Comparison of ENCODE assay signal across 8 mouse cellular contexts in the genomic region with DNA sequence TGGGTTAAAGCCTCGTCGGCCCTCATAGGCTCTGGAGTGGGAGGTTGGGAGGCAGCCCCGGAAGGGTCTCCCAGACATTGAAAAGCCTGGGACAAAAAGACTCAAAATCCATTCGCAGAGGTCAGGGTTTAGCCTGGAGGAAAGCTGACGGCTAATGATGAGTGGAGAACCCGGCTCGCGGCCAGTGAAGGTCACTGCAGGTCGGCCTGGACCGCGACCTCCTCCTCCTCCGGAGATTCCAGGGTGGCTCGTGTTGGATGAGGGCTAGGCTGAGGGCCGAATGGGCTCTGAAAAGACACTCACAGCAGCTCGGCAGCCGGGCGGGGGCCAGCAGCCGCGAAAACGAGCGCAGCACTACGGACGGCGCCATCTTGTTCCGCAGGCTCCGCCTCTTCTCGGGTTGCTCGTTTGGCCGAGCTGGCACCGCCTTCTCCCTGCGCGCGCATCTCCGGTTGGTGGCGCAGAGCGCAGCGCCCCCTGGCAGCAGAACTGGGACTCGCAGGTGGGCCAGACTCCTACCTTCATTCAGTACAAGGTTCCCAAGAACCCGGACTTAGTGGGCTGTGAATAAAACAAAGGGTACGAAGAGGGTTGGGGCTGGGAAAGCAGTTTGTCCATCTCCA. TPM values are rescaled to one million over a fixed set of nuclear protein-coding genes. Genes with fewer than 3 reads are reported as not detected.
A peak's percentile ranks its signal among the peaks of the same experiment; 100 is the strongest.
DNase-seq lines count a peak whose midpoint lies in the region; ATAC-seq lines count a peak whose summit lies in the region.

Gene Ndufc1 (minus strand): TSS at position 428 of the 623 bp plus-strand sequence.

- peak; percentile 91 for ATAC-seq in hindbrain, embryonic 13.5 days (ENCODE audit: low FRiP score)

- H3K36me3 ChIP-seq in hindbrain, embryonic 13.5 days = peaks cover 24% of the 10 kb centered on the region

- H3K4me1 ChIP-seq in hindbrain, embryonic 13.5 days (replicated peaks) = peaks cover 16% of the 10 kb centered on the region

- H3K27ac ChIP-seq in hindbrain, embryonic 13.5 days = peak within 1 kb of the TSS; percentile 96

- H3K27me3 ChIP-seq in hindbrain, embryonic 13.5 days = no peaks in the 10 kb centered on the region

- peak; percentile 98 for DNase-seq in NIH3T3 (ENCODE audit: low read depth)
- DNase-seq in cerebellum, postnatal 10 days = peak; percentile 100
- peak; percentile 87 to 95 for DNase-seq in frontal cortex, postnatal 14 days (ENCODE audit: low spot score in 2 of 2)
- peak; percentile 98 to 100 for DNase-seq in layer of hippocampus, postnatal 25 days (ENCODE audit: extremely low spot score in 1 of 2, low spot score in 1 of 2)
- peak; percentile 95 for DNase-seq in lung, postnatal 25 days (ENCODE audit: low spot score)
- peak; percentile 99 for DNase-seq in retina, embryonic 14.5 days (ENCODE audit: low spot score)
- DNase-seq in thymus, postnatal 4 days = peak; percentile 100

- no peaks in the 10 kb centered on the region for H3K9me3 ChIP-seq in hindbrain, embryonic 13.5 days

- peak within 1 kb of the TSS; percentile 90 for H3K9ac ChIP-seq in hindbrain, embryonic 13.5 days

- H3K4me2 ChIP-seq in hindbrain, embryonic 13.5 days = peak within 1 kb of the TSS; percentile 60

- peak within 1 kb of the TSS; percentile 74 for H3K4me3 ChIP-seq in hindbrain, embryonic 13.5 days

- under 1% methylated on average over 40 of the region's 40 CpGs for WGBS in hindbrain, embryonic 13.5 days

RNA-seq across cellular contexts. Expression of gene Ndufc1, which starts in this region (rescaled TPM):
- 824 and 888 TPM in 2 replicates for polyA plus RNA-seq in hindbrain, embryonic 13.5 days (2015; fragmentation: Nextera tagmentation; extraction: Ambion mirVana)
- total RNA-seq in layer of hippocampus, postnatal 25 days (2021) = 100 to 1,000 TPM; 311 to 356 TPM

Comparison
In these comparisons a context has a peak if more than half of its experiments do, and no peak if none do; other contexts are left out.
1. Peak in every context shown above with its lines: DNase-seq, ATAC-seq, H3K4me3 ChIP-seq and H3K27ac ChIP-seq.